Mouse (Mus musculus) adrenal gland, postnatal 4 days (tissue): ENCODE measurements around the gene Gm15023. TPM values are rescaled to one million over a fixed set of nuclear protein-coding genes. Genes with fewer than 3 reads are reported as not detected.
"Not testable (repeated sequence)": the region's sequence is repeated elsewhere in the genome, so short reads cannot be mapped to it uniquely, and the experiment has no call there.

Experiments used
- DNase-seq, 2 experiments: peaks; one replicate each; pipeline ENCODE4 v3.0.0; 2021 to 2022; ENCODE audit warnings: low spot score in 2 of 2, mixed read lengths in 2 of 2
- long read RNA-seq, 2 experiments: library from polyadenylated mRNA; stranded (forward); transcript quantifications; one replicate each; pipeline ENCODE4 v2.0.0; 2021
- total RNA-seq, 2 experiments: library from RNA; stranded (reverse); gene quantifications; 2 replicates each; pipeline ENCODE4 v1.2.3; 2021

Gene Gm15023
- total RNA-seq = not detected
- long read RNA-seq, experiment 1 = 0 reads
- long read RNA-seq, experiment 2 = 0 reads

DNA sequence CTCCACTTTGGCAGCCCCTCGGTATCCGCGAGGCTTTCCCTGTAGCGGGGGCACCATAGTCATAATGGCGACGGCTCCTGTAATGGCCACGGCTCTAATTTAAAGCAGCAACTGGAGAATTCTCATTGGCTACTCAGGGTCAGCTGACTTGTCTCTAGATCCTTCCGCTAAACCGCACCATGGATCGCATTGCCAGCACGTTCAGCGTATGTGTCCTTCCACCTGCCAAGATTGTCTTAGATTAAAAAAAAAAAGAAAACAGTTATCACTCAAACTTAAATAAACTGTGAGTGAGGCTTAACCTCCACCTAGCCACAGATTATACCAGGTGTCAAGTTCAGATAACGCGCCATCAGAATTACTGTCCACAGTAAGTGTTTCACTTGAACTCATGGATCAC is at the start of gene Gm15023:
Gm15023 (minus strand) TSS at position 101 of the 400 bp plus-strand sequence.
- DNase-seq = not testable (repeated sequence)

GRCm38 (mm10) chrX:135210436-135211221 is 33.2 kb upstream of the Gm15023 start, which contains the start of gene Tceal6:
Gene Tceal6 (minus strand): TSS chrX:135210687.
- DNase-seq = no peak

DNA sequence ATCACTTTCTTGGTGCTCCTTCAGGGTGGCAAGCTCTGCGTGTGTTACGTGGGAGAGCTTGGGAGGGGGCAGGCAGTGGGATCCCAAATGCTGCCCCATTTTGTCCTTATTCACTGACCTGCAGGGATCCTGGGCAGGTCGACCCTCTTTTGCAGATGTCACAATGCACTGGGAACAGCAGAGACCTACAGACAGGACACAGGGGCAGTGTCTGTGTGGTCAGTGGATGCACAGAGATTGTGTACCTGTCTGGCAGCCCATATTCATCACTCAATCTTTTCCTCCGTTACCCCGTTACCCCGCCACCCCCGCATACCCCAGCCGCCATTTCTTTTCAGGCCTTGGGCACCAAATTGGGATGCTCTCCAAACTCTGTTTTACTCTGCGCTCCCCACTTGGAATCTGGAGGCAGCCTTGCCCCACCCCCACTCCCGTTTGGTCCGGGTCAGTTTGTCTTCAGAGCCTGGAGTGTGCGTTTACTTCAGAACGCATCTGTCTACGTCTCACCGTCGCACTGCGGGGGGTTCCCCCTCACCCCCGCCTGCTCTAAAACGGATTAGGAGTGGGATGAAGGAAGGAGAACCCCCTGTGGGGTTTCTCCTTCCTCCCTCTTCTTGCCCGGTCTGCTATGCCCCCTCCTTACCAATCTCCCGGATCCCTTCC is 32.5 kb upstream of the Gm15023 start:
- DNase-seq = not testable (repeated sequence)

DNA sequence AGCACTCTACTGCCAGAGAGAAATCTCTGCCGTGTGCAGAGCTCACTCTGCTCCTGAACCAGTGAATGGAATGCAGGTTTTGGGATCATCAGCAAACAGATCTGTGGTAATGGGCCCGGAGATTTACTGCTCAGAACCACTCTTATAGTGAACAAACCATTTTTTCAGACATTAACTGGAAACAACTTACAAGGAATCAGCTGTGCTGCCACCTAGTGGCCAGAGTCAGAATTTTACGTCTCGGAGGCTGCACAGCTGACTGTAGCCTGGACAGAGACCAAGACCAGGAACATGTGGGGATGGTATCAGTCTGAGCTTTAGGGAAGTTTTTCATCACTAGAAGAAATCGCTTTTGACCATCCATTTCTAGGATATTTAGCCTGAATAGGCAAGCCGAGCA is 12.5 kb upstream of the Gm15023 start:
- DNase-seq = not testable (repeated sequence)

- DNase-seq = not testable (repeated sequence)
These were observed 11.2 kb upstream of the Gm15023 start for GRCm38 (mm10) chrX:135188661-135189060.

Other genes starting within 250 kb of the Gm15023 start
- under 1 TPM; 0.28 TPM for gene Nxf2, start 212.9 kb downstream of the Gm15023 start, total RNA-seq
- gene Zmat1, start 168.4 kb downstream of the Gm15023 start, total RNA-seq = 1 to 10 TPM; 7.3 to 8.3 TPM
- gene Tceal6, start 33.1 kb upstream of the Gm15023 start, total RNA-seq = 1 to 10 TPM; 1.7 to 4.8 TPM
- gene Pramel3, start 124.7 kb upstream of the Gm15023 start, total RNA-seq = not detected
- gene Gm5128, start 195.7 kb upstream of the Gm15023 start, total RNA-seq = not detected